Mouse (Mus musculus) cortical plate, adult 2 months (tissue): ENCODE results near the gene Lmna. TPM values are rescaled to one million over a fixed set of nuclear protein-coding genes. Genes with fewer than 3 reads are reported as not detected.

Experiments
- H3K27ac ChIP-seq: fragments of 200-500 bp; 2 replicates; pipeline ENCODE4 v1.5.1; 2012; ENCODE audit warnings: low read length, control low read depth, inconsistent platforms; ENCODE audit not compliant: insufficient read depth
- H3K4me1 ChIP-seq: fragments of 200-500 bp; 2 replicates; pipeline ENCODE4 v1.6.1; 2011; ENCODE audit warnings: low read length; ENCODE audit not compliant: control insufficient read depth, insufficient read depth
- H3K4me3 ChIP-seq: fragments of 200-500 bp; 2 replicates; pipeline ENCODE4 v1.5.1; 2011; ENCODE audit warnings: mild to moderate bottlenecking, low read length, control low read depth; ENCODE audit not compliant: insufficient read depth
- CTCF ChIP-seq: fragments of 200-500 bp; IDR thresholded peaks from 2 replicates; pipeline ENCODE4 v1.5.1; 2011; ENCODE audit warnings: mild to moderate bottlenecking, control low read depth, low read length; ENCODE audit not compliant: insufficient read depth; ENCODE audit errors: extremely low read depth
- POLR2A ChIP-seq: fragments of 200-500 bp; IDR thresholded peaks from 2 replicates; pipeline ENCODE4 v1.6.1; 2011; ENCODE audit warnings: mild to moderate bottlenecking, low read length, control low read depth; ENCODE audit not compliant: insufficient read depth; ENCODE audit errors: extremely low read depth
- polyA plus RNA-seq: library from polyadenylated mRNA; depleted of rRNA; stranded (reverse); fragments of >200 nt; gene quantifications from 2 replicates; pipeline ENCODE4 v1.2.3, GENCODE M21; 2012

Gene Lmna
- polyA plus RNA-seq, 1 experiment, result 64.7 TPM

DNA sequence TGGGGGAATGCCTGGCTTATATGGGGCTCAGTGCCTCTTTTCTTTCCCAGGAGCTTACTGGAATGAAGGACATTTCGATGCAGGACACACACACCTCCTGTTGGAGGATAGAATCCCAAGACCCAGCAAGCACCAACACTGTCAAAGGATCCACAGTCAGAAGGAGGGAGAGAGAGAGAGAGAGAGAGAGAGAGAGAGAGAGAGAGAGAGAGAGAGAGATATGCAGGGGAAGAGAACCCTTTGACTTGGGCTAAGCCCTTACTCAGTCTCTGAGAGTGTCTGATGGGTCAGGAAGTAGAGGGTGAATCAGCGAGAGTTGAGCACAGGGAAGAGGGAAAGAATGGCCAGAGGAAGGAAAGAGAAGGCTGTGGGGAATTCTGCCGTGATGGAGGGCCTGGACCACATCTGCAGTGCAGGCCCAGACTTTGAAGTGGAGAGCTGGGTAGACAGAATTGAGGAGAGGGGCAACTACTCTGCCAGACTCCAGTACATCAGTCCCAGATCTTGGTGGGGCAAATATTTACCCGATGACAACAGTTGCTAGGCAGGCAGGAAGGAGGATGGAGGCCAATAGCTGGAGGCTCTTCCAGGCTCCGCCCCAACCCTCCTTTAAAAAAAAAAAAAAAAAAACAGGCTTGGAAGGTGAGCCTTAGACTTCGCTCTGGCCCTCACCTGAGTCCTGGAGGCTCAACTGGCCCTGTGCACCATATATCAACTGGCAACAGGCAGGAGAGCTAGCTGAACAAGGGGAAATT, 2.6 kb upstream of the Lmna start:
- H3K4me3 ChIP-seq, result no peak overlapping the region
- TF ChIP-seq POLR2A, result no peak
- TF ChIP-seq CTCF, result no peak
- no peak overlapping the region for H3K27ac ChIP-seq
- H3K4me1 ChIP-seq, result no peaks in the 10 kb centered on the region

DNA sequence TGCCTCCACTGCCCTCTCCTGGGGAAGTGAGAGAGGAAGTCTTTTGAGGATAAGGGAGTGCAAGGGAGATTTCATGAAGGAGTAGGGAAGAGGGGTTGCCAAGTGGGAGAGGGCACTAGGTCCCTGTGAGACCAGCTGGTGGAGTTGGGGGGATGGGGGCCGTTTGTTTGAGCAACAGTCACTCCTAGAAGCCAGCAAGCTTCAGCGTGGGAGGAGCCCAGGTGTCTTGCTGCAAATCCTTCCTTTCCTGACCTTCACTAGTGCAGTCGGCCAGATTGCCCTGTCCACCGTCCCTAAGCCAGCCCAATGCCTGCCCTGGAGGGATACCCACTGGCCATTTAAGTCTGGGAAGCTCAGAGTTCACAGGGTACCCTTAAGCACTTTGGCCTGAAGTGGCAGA, 1.8 kb upstream of the Lmna start:
- no peaks in the 10 kb centered on the region for H3K4me1 ChIP-seq
- TF ChIP-seq CTCF (no peak), POLR2A (no peak)
- no peak overlapping the region for H3K4me3 ChIP-seq
- H3K27ac ChIP-seq, result no peak overlapping the region

DNA sequence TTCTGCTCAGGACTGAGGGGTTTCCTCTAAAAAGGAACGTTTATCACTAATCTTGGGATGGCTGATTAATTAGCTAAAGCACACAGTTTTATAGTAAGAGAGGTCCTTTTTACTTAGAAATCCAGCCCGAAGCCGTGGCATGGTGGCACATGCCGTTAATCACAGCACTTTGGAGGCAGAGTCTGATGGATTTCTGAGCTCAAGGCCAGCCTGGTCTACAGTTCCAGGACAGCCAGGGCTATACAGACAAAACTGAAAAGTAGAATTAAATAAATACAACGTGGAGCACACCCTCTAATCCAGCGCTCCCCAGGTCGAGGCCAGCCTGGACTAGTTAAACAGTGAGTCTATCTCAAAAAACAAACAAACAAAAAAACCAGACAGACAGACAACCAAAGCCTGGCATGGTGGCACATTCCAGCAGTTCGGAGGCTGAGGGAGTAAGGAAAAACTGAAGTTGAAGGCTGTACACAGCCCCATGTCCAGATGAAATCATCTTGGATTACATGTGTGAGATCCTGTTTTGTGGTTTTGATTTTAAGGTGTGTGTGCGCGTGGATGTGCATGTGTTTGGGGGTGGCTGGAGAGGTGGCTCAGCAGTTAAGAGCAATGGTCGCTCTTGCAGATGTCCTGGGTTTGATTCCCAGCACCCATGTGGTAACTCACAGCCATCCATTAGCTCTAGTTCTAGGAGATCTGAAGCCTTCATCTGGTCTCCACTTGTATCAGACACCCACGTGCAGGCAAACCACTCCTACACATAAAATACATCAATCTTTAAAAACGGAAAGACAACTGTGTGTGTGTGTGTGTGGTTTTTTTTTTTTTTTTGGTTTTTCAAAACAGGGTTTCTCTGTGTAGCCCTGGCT, 899 bp upstream of the Lmna start:
- H3K4me1 ChIP-seq, result no peaks in the 10 kb centered on the region
- TF ChIP-seq CTCF, result no peak
- H3K27ac ChIP-seq, result no peak overlapping the region
- peak overlapping the region; percentile 40; the same call in 1 of the 2 replicates for H3K4me3 ChIP-seq

DNA sequence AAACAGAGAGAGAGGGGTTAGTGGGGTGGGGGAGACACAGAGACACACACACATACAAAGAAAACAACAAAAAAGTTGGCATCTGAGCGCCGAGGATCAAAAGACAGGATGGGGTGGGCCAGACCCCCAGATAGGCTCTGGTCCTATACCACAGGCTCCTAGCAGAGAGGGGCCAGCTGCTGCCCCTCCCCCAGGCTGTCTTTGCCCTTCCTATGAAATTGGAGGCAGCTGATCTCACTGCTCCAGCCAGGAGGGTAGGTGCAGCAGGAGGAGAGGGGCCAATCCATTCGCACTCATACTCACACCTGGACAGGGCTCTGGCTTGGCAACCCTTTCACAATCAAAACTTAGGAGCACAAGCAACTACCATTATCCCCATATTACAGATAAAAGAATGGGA, 506 bp downstream of the Lmna start:
- TF ChIP-seq POLR2A (no peak), CTCF (no peak)
- Histone ChIP-seq H3K27ac (no peak overlapping the region; the same call in 1 of the 2 replicates), H3K4me1 (no peaks in the 10 kb centered on the region), H3K4me3 (peak overlapping the region; percentile 40; the same call in 1 of the 2 replicates)

DNA sequence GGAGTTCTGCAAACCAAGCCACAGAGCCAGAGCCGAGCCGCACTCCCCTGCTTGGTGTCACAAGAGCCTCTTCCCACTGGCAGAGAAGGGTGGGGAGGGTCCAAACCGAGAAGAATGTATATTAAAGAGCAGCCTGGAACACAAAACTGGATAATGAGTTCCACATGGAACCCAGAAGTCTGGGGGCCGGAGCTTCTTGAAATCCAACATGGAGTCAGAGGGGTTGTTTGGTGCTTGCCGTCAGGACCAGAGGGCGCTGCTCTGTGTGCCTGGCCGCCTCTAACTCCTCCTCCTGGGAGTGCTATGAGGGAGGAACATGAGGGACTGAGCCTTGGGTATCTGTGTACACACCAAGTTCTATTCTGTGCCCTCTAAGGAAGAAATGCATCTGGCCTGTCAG, 4.0 kb downstream of the Lmna start:
- Histone ChIP-seq H3K4me3 (no peak overlapping the region), H3K4me1 (peaks cover 2% of the 10 kb centered on the region; the same call in 1 of the 2 replicates), H3K27ac (no peak overlapping the region)
- TF ChIP-seq CTCF (no peak), POLR2A (no peak)

DNA sequence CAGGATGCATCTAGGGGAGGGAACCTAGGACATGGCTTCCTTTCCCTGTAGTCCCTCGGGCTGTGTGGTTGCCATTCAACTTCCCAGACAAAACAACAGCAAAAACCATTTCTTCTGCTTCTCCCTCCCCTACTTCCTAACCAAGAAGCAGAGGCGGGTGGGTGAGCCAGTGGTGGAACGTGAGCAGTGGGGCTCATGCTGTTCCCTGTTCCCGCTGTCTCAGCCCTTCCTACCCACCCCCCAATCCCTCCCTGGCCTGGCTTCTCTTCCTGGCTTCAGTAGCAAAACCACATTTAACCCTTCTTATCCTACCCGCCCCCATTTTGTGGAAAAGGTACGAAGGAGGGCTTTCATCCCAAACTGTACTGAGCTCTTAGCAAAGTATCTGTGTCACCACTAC, 4.7 kb downstream of the Lmna start:
- peaks cover 2% of the 10 kb centered on the region; the same call in 1 of the 2 replicates for H3K4me1 ChIP-seq
- no peak overlapping the region for H3K27ac ChIP-seq
- TF ChIP-seq POLR2A, result no peak
- TF ChIP-seq CTCF, result no peak
- no peak overlapping the region for H3K4me3 ChIP-seq

DNA sequence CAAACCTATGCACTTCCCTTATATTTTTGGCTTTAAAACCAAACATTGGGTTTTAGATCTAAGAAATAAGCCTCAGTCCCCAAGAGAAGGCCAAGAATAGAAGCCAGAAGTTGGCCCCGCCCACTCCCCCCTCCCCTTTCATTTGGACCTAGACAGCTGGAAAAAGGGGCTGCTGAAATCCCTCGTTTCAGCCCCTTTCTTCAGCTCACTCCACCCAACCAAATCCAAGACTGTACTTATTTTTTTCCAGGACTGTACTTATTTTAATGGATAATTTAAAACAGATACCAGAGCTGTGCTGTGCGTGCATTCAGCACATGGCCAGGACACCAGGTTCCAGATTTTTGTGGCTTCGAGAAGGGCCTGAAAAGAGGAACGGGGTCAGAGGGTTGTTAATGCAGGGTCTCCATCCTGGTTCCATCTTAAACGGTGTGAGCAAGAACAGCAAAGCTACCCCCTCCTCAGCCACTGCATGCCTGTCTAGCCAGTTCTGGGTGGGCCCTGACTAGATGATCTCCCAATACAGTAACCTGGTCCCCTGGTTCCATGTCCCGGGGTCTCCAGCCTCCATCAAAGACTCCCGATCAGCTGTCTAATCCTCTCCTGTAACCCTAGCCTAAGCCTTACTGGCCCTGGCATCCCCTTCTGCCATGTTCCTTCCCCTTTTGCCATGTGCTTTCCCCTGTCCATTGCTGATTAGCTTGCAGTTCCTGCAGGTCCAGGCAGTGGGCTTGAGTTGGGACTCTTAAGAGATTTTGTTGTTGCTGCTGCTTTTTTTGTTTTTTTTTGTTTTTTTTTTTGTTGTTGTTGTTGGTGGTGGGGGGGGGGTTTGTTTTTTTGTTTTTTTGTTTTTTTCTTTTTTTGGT, 5.6 kb downstream of the Lmna start:
- TF ChIP-seq POLR2A, result no peak
- no peak for TF ChIP-seq CTCF

DNA sequence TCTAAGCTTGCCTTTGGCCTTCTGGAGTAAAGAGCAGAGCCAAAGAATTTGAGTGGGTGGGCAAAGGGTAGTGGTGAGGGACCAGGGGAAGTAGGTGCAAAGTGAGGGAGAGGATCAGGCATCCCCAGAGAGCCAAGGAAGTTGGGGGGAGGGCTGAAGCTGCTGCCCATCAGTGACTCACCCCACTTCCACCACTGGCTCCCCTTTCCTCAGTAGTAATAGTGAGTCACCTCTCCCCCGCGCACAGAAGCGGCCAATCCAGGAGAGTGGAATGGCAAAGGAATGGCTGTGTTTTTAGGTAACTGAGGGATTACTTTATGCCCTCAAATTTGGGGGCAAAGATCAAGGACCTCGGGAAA, 6.3 kb downstream of the Lmna start:
- Histone ChIP-seq H3K27ac (no peak overlapping the region), H3K4me3 (peak overlapping the region; percentile 89), H3K4me1 (peaks cover 2% of the 10 kb centered on the region; the same call in 1 of the 2 replicates)
- no peak for TF ChIP-seq POLR2A
- no peak for TF ChIP-seq CTCF

More for the DNA sequence above, 5.6 kb downstream of the Lmna start:
- Histone ChIP-seq H3K4me1 (peaks cover 2% of the 10 kb centered on the region; the same call in 1 of the 2 replicates), H3K27ac (no peak overlapping the region), H3K4me3 (no peak overlapping the region)

DNA sequence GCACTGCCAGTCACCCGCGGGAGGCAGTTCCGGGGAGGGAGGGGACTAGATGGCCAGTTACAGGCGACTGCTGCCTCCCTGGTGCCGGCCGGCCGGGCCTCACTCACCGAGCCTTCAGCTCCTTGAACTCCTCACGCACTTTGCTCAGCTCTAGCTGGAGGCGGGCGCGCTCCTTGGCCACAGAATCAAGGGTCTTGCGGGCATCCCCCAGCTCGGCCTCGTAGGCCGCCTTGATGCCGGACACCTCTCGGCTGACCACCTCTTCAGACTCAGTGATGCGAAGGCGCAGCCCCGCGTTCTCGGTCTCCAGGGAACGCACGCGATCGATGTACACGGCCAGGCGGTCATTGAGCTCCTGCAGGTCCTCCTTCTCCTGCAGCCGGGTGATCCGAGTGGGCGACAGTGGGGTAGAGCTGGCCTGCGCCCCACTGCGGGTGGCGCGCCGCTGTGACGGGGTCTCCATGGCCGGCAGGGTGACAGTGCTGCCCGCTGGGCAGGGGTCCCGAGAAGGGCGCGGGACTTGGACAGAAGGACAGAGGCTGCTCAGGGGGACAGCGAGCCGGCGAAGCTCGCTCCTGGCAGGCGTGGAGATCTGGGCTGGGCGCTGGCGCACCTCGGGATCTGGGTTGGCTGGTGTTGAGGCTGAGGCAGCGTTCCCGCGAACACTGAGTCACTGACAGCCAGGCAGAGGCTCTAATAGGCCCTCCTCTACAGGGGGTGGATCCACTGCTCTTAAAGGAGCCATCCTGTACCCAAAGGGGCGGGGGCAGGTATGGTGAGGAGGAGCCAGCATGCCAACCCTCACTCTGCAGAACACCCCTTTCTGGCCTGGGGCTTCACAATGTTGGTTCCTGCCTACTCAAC, 6.9 kb downstream of the Lmna start:
- TF ChIP-seq CTCF, result no peak
- peak; percentile 100 for TF ChIP-seq POLR2A
- H3K4me1 ChIP-seq, result peaks cover 2% of the 10 kb centered on the region
- peak overlapping the region; percentile 89 for H3K4me3 ChIP-seq
- peak overlapping the region; percentile 79 for H3K27ac ChIP-seq
